Mouse (Mus musculus) stomach, postnatal 0 days (tissue): Measurements from ENCODE around the gene Mapkapk3. TPM values are rescaled to one million over a fixed set of nuclear protein-coding genes. Genes with fewer than 3 reads are reported as not detected.

Source experiments
- ATAC-seq: fragments of 200-750 bp; cut with Nextera tagmentation; 2 replicates; pipeline ENCODE4 v1.8.0; 2017; ENCODE audit not compliant: low FRiP score, low TSS enrichment
- DNase-seq: peaks from one replicate; pipeline ENCODE4 v3.0.0-alpha.2; 2016; ENCODE audit warnings: low spot score
- H3K27ac ChIP-seq: fragments of 300-500 bp; sonication (generic); replicated peaks from 2 replicates; pipeline ENCODE4 v1.5.1; 2014; ENCODE audit warnings: mild to moderate bottlenecking, control low read depth
- H3K27me3 ChIP-seq: fragments of 300-500 bp; sonication (generic); 2 replicates; pipeline ENCODE4 v1.6.1; 2014; ENCODE audit warnings: low read length; ENCODE audit not compliant: control insufficient read depth, insufficient read depth
- H3K36me3 ChIP-seq: fragments of 300-500 bp; sonication (generic); 2 replicates; pipeline ENCODE4 v1.6.1; 2014; ENCODE audit warnings: low read length, mixed read lengths; ENCODE audit not compliant: control insufficient read depth, insufficient read depth
- H3K4me1 ChIP-seq: fragments of 300-500 bp; sonication (generic); replicated peaks from 2 replicates; pipeline ENCODE4 v1.6.1; 2014; ENCODE audit warnings: antibody characterized with exemption; ENCODE audit not compliant: control insufficient read depth, insufficient read depth
- H3K4me2 ChIP-seq: fragments of 300-500 bp; sonication (generic); replicated peaks from 2 replicates; pipeline ENCODE4 v1.6.1; 2014; ENCODE audit warnings: low read depth, mild to moderate bottlenecking, control low read depth, moderate library complexity
- H3K4me3 ChIP-seq: fragments of 300-500 bp; sonication (generic); 2 replicates; pipeline ENCODE4 v1.5.1; 2014; ENCODE audit warnings: low read depth, low read length, control low read depth
- H3K9ac ChIP-seq: fragments of 300-500 bp; sonication (generic); 2 replicates; pipeline ENCODE4 v1.6.1; 2014; ENCODE audit warnings: mild to moderate bottlenecking, low read length, control low read depth, mixed read lengths
- H3K9me3 ChIP-seq: fragments of 300-500 bp; sonication (generic); 2 replicates; pipeline ENCODE4 v1.6.1; 2016; ENCODE audit warnings: low read length; ENCODE audit not compliant: control insufficient read depth
- CTCF ChIP-seq: IDR thresholded peaks from 2 replicates; pipeline ENCODE4 v1.5.1; 2016; ENCODE audit warnings: antibody characterized with exemption, low read depth, mild to moderate bottlenecking, moderate library complexity
- EP300 ChIP-seq: optimal IDR thresholded peaks from 2 replicates; pipeline ENCODE3; 2016; ENCODE audit warnings: antibody characterized with exemption
- WGBS: fragments of 180-500 bp; shearing (Covaris S2); extraction: QIAGEN DNeasy Blood & Tissue Kit; methylation state at CpG from one replicate; pipeline ENCODE4 v1.1.7; 2014; 5-methylcytosine and 5-hydroxymethylcytosine counted together
- polyA plus RNA-seq: library from polyadenylated mRNA; unstranded; fragments of >200 nt; fragmentation: Nextera tagmentation; extraction: Ambion mirVana; gene quantifications from 2 replicates; pipeline ENCODE4 v1.2.1, GENCODE M21; 2015

The Mapkapk3 gene
- 32.0 and 37.4 TPM in 2 replicates for polyA plus RNA-seq

DNA sequence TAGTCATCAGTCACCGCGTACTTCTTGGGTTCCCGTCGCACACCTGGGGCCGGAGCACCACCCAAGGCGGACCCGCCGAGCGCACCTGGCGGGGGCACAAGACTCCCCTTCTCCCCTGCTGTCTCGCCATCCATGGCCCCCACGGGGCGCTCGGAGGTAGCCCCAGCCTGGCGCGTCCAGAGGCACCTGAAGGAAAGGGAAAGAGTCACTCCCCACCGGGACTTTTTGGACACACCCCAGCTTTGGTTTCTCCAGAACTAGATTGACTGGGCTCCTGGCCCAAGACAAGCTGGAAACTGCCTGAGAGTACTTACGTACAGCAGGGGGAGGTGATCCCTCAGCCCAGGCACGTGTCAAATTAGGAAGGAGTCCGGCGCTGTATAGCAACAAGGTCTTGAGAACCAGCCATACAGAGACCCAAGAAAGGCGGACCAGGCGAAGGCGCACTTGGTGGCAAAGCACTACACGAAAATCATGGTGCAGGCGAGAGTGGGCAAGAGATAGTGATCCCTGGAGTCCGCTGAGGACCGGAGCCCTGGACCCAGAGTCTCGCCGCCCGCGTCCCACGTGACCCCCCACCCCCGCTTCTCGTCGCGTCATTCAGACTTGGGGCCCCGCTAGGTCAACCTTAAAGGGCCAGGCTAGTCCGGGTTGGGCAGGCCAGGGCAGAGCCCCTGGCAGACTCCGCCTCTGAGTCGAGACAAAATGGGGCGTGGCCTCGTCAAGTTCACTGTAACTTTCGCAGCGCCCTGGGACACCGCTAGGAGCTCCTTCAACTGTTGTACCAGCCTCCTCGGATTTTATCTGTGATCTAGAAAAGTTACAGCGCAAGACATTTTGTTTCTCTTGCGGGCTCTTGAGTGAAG is at the start of gene Mapkapk3:
Mapkapk3 (minus strand) TSS at position 667 of the 866 bp plus-strand sequence.
- no peaks in the 10 kb centered on the region for H3K9me3 ChIP-seq
- H3K36me3 ChIP-seq = no peaks in the 10 kb centered on the region
- ATAC-seq (peak; percentile 90), DNase-seq (peak; percentile 96)
- peak within 1 kb of the TSS; percentile 51 for H3K9ac ChIP-seq
- peak within 1 kb of the TSS; percentile 43 for H3K4me3 ChIP-seq
- H3K27ac ChIP-seq = peak within 1 kb of the TSS; percentile 87
- no peaks in the 10 kb centered on the region for H3K4me1 ChIP-seq
- WGBS = 3% methylated on average over 47 of the region's 49 CpGs
- H3K27me3 ChIP-seq = no peaks in the 10 kb centered on the region
- peak within 1 kb of the TSS; percentile 72 for H3K4me2 ChIP-seq
- peak; percentile 58 for TF ChIP-seq CTCF
- TF ChIP-seq EP300 = peak; percentile 42

DNA sequence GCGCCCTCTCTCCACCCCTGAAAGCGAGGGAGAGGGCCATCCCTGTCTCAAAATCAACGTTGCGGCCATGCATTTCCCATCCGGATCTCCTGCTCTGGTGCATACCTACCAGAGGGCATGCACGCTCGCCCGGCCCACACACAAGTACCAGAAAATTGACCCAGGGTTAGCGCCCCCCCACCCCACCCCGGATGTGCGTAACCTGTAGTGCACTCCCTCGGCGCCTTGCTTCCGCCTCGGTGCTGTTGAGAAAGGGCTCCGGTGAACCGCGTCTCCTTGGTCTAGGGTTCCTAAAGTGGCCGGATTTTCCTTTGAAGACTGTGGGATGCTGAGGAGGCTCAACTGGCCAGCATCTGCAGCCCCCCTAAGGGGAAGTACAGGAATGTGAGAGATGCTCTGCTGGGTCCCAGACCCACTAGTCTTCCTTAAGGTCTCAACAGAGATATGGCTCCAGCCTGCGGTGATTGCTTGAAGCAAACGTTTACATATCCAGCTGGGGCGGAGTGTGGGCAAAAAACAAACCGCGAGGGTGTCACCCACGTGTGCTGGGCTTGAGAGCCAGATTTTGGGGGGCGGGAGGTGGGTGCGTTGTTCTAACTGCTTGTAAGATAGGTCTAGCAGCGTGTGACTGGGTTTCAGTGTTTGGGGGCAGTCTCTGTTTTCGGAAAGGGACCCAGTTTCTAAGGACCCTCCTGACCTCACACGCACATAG is 48.7 kb upstream of the Mapkapk3 start, which contains the start of gene Hemk1:
Hemk1 (minus strand) TSS at position 179 of the 712 bp plus-strand sequence.
- Histone ChIP-seq H3K36me3 (no peaks in the 10 kb centered on the region), H3K4me2 (peak within 1 kb of the TSS; percentile 83), H3K9me3 (no peaks in the 10 kb centered on the region), H3K27ac (peak within 1 kb of the TSS; percentile 69), H3K9ac (peak within 1 kb of the TSS; percentile 70), H3K27me3 (no peaks in the 10 kb centered on the region), H3K4me1 (0 out of 2 replicates have a peak, but pooled peaks cover 2% of the 10 kb centered on the region), H3K4me3 (peak within 1 kb of the TSS; percentile 59)
- peak; percentile 86 for ATAC-seq
- WGBS = 3% methylated on average over 30 of the region's 30 CpGs
- peak; percentile 87 for DNase-seq
- TF ChIP-seq EP300 (peak; percentile 34), CTCF (peak; percentile 37; the same call in 1 of the 2 replicates)

DNA sequence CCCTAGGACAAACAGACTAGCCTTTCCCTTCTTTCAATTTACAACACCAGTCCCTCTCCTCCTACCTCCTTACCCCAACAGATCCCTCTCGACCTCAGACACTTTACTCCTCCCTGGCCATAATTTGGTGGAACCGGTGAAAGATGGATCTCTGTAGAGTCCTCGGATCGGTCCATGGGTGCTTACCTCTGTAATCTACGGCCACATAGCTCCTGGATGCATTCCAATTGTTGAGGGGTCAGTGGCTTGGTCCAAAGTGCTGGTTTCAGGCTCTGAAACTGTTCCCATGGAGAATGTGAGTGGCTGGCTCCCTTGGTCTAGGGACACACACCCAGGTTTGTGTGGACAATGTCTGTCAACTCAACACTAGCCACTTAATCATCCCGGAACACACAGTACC is 46.7 kb upstream of the Mapkapk3 start:
- no peak for DNase-seq
- no peaks in the 10 kb centered on the region for H3K27me3 ChIP-seq
- H3K9ac ChIP-seq = no peak overlapping the region
- TF ChIP-seq CTCF (no peak), EP300 (no peak)
- no peak overlapping the region for H3K4me2 ChIP-seq
- H3K9me3 ChIP-seq = no peaks in the 10 kb centered on the region
- H3K36me3 ChIP-seq = no peaks in the 10 kb centered on the region
- H3K27ac ChIP-seq = no peak overlapping the region
- no peak overlapping the region for H3K4me3 ChIP-seq
- H3K4me1 ChIP-seq = 0 out of 2 replicates have a peak, but pooled peaks cover 2% of the 10 kb centered on the region
- ATAC-seq = no peak
- WGBS = 81% methylated on average over 6 of the region's 6 CpGs

DNA sequence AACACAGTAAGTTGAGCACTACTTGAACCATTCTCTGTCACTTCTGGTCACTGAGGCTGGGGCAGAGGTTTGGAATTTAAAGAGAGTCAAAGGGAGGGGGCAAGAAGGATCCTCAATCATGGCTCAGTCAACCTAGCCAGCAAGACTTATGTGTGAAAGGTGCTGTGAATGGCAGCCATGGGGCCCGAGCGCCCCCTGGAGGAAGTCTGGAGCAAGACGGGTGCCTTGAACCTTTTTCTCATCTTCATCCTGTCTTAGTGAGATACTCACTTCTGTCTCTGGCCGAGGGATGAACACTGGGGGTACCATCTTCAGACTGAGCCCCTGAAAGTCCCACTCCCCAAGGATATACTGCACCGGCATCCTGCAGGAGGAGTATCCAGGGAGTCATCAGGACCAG is 46.2 kb upstream of the Mapkapk3 start:
- WGBS = 8% methylated on average over 5 of the region's 5 CpGs
- no peaks in the 10 kb centered on the region for H3K36me3 ChIP-seq
- TF ChIP-seq EP300 (no peak), CTCF (peak; percentile 97)
- H3K4me2 ChIP-seq = no peak overlapping the region
- ATAC-seq (no peak; the same call in 1 of the 2 replicates), DNase-seq (peak; percentile 79)
- H3K9me3 ChIP-seq = no peaks in the 10 kb centered on the region
- no peak overlapping the region for H3K9ac ChIP-seq
- no peak overlapping the region for H3K27ac ChIP-seq
- 0 out of 2 replicates have a peak, but pooled peaks cover 2% of the 10 kb centered on the region for H3K4me1 ChIP-seq
- no peaks in the 10 kb centered on the region for H3K27me3 ChIP-seq
- H3K4me3 ChIP-seq = no peak overlapping the region

DNA sequence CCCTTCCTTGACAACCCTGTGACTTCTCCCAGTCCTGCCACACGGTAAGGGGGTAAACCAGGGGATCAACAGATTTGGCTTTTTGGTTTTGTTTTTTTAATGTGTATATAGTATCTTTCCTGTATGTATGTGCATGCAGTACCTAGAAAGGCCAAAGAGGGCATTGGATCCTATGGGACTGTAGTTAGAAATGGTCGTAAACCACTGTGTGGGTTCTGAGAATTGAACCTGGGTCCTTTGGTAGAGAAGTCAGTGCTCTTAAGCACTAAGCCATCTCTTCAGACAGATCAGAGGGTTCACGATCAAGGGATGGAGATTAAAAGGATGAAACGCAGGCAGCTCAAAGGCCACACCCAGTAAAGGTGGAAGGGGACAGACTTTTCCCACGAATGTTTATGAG is 45.4 kb upstream of the Mapkapk3 start:
- TF ChIP-seq EP300 (no peak), CTCF (peak; percentile 45)
- no peaks in the 10 kb centered on the region for H3K36me3 ChIP-seq
- H3K4me1 ChIP-seq = 0 out of 2 replicates have a peak, but pooled peaks cover 2% of the 10 kb centered on the region
- H3K4me3 ChIP-seq = no peak overlapping the region
- H3K4me2 ChIP-seq = no peak overlapping the region
- 77% methylated on average over 5 of the region's 5 CpGs for WGBS
- no peaks in the 10 kb centered on the region for H3K9me3 ChIP-seq
- DNase-seq (no peak), ATAC-seq (no peak)
- H3K27ac ChIP-seq = no peak overlapping the region
- H3K27me3 ChIP-seq = no peaks in the 10 kb centered on the region
- no peak overlapping the region for H3K9ac ChIP-seq
